Mouse (Mus musculus): ENCODE measurements around the gene Apaf1. TPM values are rescaled to one million over a fixed set of nuclear protein-coding genes. Genes with fewer than 3 reads are reported as not detected.

Apaf1 gene
- total RNA-seq, 2 experiments from 2014 or later, result 15.9 to 16.7 TPM

Other genes with a start within 250 kb of the Apaf1 start
- gene Ikbip, start 170 bp upstream of the Apaf1 start, total RNA-seq (2021), result 10 to 100 TPM; 16.2 to 18.2 TPM
- gene Slc25a3, start 41.3 kb upstream of the Apaf1 start, total RNA-seq (2021), result 100 to 1,000 TPM; 505 to 506 TPM
- gene Tmpo, start 98.5 kb upstream of the Apaf1 start, total RNA-seq (2021), result 10 to 100 TPM; 40.5 to 41.4 TPM

Data from layer of hippocampus, adult 18-20 months (tissue).